Comparison of ENCODE assay signal across 8 mouse cellular contexts in genomic region chr7:90129271-90129731, GRCm38 (mm10). TPM values are rescaled to one million over a fixed set of nuclear protein-coding genes. Genes with fewer than 3 reads are reported as not detected.
A peak's percentile ranks its signal among the peaks of the same experiment; 100 is the strongest.
DNase-seq lines count a peak whose midpoint lies in the region; ATAC-seq lines count a peak whose summit lies in the region.

No protein-coding gene starts in this region.

- H3K4me1 ChIP-seq in heart, embryonic 14.5 days (ENCODE audit: control insufficient read depth in 2 of 2, insufficient read depth in 2 of 2, low read length in 2 of 2): peaks cover 0 to 33% of the 10 kb centered on the region in 2 experiments; a peak in 3 of 4 replicates
- H3K4me1 ChIP-seq in lung, embryonic 15.5 days: peaks cover 27% of the 10 kb centered on the region

- H3K4me3 ChIP-seq in heart, embryonic 14.5 days (ENCODE audit: control insufficient read depth in 1 of 2, insufficient read depth in 1 of 2, low read depth in 1 of 2, low read length in 2 of 2): peak overlapping the region; percentile 68 to 79
- peak overlapping the region; percentile 91 for H3K4me3 ChIP-seq in lung, embryonic 15.5 days

- peak overlapping the region; percentile 82 for H3K4me2 ChIP-seq in heart, embryonic 14.5 days (ENCODE audit: low read length)
- peak overlapping the region; percentile 56 for H3K4me2 ChIP-seq in lung, embryonic 15.5 days

- ATAC-seq in erythroblast, adult 5-6 weeks (replicated peaks; ENCODE audit: low FRiP score, poor library complexity, severe bottlenecking): peak; percentile 28
- peak; percentile 36 for ATAC-seq in heart, embryonic 14.5 days (ENCODE audit: insufficient number of reproducible peaks, insufficient read depth, low FRiP score, low read depth)
- ATAC-seq in lung, embryonic 15.5 days (ENCODE audit: borderline replicate concordance, extremely low read depth, low FRiP score, low TSS enrichment): peak; percentile 2; the same call in 1 of the 2 replicates

- H3K9ac ChIP-seq in heart, embryonic 14.5 days (ENCODE audit: low read length): peak overlapping the region; percentile 92
- H3K9ac ChIP-seq in lung, embryonic 15.5 days: peak overlapping the region; percentile 45

- 0% methylated on average over 12 of the region's 12 CpGs for WGBS in heart, embryonic 14.5 days
- 0% methylated on average over 12 of the region's 12 CpGs for WGBS in lung, embryonic 15.5 days

- peak; percentile 61 for DNase-seq in kidney, adult 18-20 months
- no peak for DNase-seq in kidney, postnatal 4 days
- DNase-seq in adipocyte (ENCODE audit: low spot score): peak; percentile 79
- peak; percentile 47 to 54 for DNase-seq in kidney, postnatal 25 days
- peak; percentile 23 for DNase-seq in retina, postnatal 7 days (ENCODE audit: low read depth, low spot score)

- H3K27me3 ChIP-seq in heart, embryonic 14.5 days (ENCODE audit: control insufficient read depth, insufficient read depth, low read length): no peaks in the 10 kb centered on the region
- H3K27me3 ChIP-seq in lung, embryonic 15.5 days: no peaks in the 10 kb centered on the region

- peak overlapping the region; percentile 97 to 100 for H3K27ac ChIP-seq in heart, embryonic 14.5 days (replicated peaks in 1 of 2; ENCODE audit: control insufficient read depth in 1 of 2, insufficient read depth in 1 of 2, low read depth in 2 of 2, low read length in 2 of 2)
- peak overlapping the region; percentile 97 for H3K27ac ChIP-seq in lung, embryonic 15.5 days

- no peaks in the 10 kb centered on the region for H3K36me3 ChIP-seq in heart, embryonic 14.5 days (ENCODE audit: control insufficient read depth, insufficient read depth, low read length)
- no peaks in the 10 kb centered on the region for H3K36me3 ChIP-seq in lung, embryonic 15.5 days

- H3K9me3 ChIP-seq in heart, embryonic 14.5 days (ENCODE audit: control insufficient read depth, low read length): no peaks in the 10 kb centered on the region
- no peaks in the 10 kb centered on the region for H3K9me3 ChIP-seq in lung, embryonic 15.5 days

RNA-seq across cellular contexts. Expression of gene Picalm, which starts 0.7 kb away (rescaled TPM):
- 800 and 869 TPM in 2 replicates for total RNA-seq in erythroblast, adult 5-6 weeks (2015; ENCODE audit: low replicate concordance)
- 1,037 and 1,102 TPM in 2 replicates for total RNA-seq in erythroblast, adult 5-6 weeks (2017; ENCODE audit: low replicate concordance)
- polyA plus RNA-seq in heart, embryonic 14.5 days (2014; fragmentation: Nextera tagmentation; extraction: Ambion mirVana): 42.4 and 44.4 TPM in 2 replicates
- 40.8 and 43.2 TPM in 2 replicates for polyA plus RNA-seq in lung, embryonic 15.5 days (2015; fragmentation: Nextera tagmentation; extraction: Ambion mirVana)

Comparison
In these comparisons a context has a peak if more than half of its experiments do, and no peak if none do; other contexts are left out.
1. DNase-seq: peak in kidney, adult 18-20 months (single experiment), adipocyte (single experiment), kidney, postnatal 25 days (2 of 2) and retina, postnatal 7 days (single experiment); none in kidney, postnatal 4 days (0 of 2).
2. Peak in every context shown above with its lines, with median percentiles within 50 percentile points of each other: ATAC-seq.